ENCODE assay signal across 8 mouse cellular contexts in genomic region chr2:165692944-165693660, GRCm38 (mm10).
DNase-seq lines count a peak whose midpoint lies in the region; ATAC-seq and TF ChIP-seq lines count a peak whose summit lies in the region.

No protein-coding gene starts in this region.

- intact Hi-C loops in heart, postnatal 36 days (cut with DNase I) = no loop called here
- intact Hi-C loops in left cerebral cortex, adult 2 months (cut with DNase I) = no loop called here

- H3K27me3 ChIP-seq in intestine, embryonic 14.5 days (replicated peaks; ENCODE audit: control insufficient read depth, insufficient read depth, low read length) = no peaks in the 10 kb centered on the region
- H3K27me3 ChIP-seq in intestine, embryonic 16.5 days (replicated peaks; ENCODE audit: control insufficient read depth, insufficient read depth, low read length) = no peaks in the 10 kb centered on the region
- no peaks in the 10 kb centered on the region for H3K27me3 ChIP-seq in lung, embryonic 15.5 days

- H3K4me2 ChIP-seq in intestine, embryonic 14.5 days (ENCODE audit: low read length) = no peak overlapping the region
- no peak overlapping the region for H3K4me2 ChIP-seq in intestine, embryonic 16.5 days (ENCODE audit: low read depth, low read length)
- no peak overlapping the region for H3K4me2 ChIP-seq in lung, embryonic 15.5 days

- no peaks in the 10 kb centered on the region for H3K36me3 ChIP-seq in intestine, embryonic 14.5 days (ENCODE audit: control insufficient read depth, insufficient read depth, low read length)
- no peaks in the 10 kb centered on the region for H3K36me3 ChIP-seq in intestine, embryonic 16.5 days (ENCODE audit: control insufficient read depth, insufficient read depth, low read length)
- no peaks in the 10 kb centered on the region for H3K36me3 ChIP-seq in lung, embryonic 15.5 days

- no peaks in the 10 kb centered on the region for H3K4me1 ChIP-seq in intestine, embryonic 14.5 days (replicated peaks; ENCODE audit: control insufficient read depth, insufficient read depth, low read length)
- H3K4me1 ChIP-seq in intestine, embryonic 16.5 days (ENCODE audit: control insufficient read depth, insufficient read depth, low read length) = no peaks in the 10 kb centered on the region
- H3K4me1 ChIP-seq in lung, embryonic 15.5 days = no peaks in the 10 kb centered on the region

- no peak overlapping the region for H3K4me3 ChIP-seq in intestine, embryonic 14.5 days (ENCODE audit: low read depth, low read length)
- no peak overlapping the region for H3K4me3 ChIP-seq in intestine, embryonic 16.5 days (ENCODE audit: low read length)
- no peak overlapping the region for H3K4me3 ChIP-seq in lung, embryonic 15.5 days
- no peak overlapping the region for H3K4me3 ChIP-seq in left cerebral cortex, adult 2 months

- H3K9ac ChIP-seq in intestine, embryonic 14.5 days (ENCODE audit: low read length) = no peak overlapping the region
- no peak overlapping the region for H3K9ac ChIP-seq in intestine, embryonic 16.5 days (ENCODE audit: low read depth, low read length)
- no peak overlapping the region for H3K9ac ChIP-seq in lung, embryonic 15.5 days

- no peak; the same call in 1 of the 2 replicates for TF ChIP-seq CTCF in left cerebral cortex, adult 2 months (IDR thresholded peaks at IDR 0.05)

- no peak for DNase-seq in intestine, embryonic 14.5 days (ENCODE audit: low spot score)
- peak; percentile 58 for DNase-seq in cerebellum, adult 9-10 months
- peak; percentile 37 to 55 for DNase-seq in heart, postnatal 36 days
- peak; percentile 59 to 81 for DNase-seq in urinary bladder, postnatal 36 days (ENCODE audit: low spot score in 2 of 2)
- DNase-seq in thymus, postnatal 0 days (ENCODE audit: low spot score) = no peak
- DNase-seq in left cerebral cortex, adult 2 months (ENCODE audit: extremely low spot score in 1 of 2, low spot score in 2 of 2) = no peak

- H3K9me3 ChIP-seq in intestine, embryonic 14.5 days (ENCODE audit: control insufficient read depth, low read length) = no peaks in the 10 kb centered on the region
- H3K9me3 ChIP-seq in intestine, embryonic 16.5 days (ENCODE audit: control insufficient read depth, low read length) = no peaks in the 10 kb centered on the region
- H3K9me3 ChIP-seq in lung, embryonic 15.5 days = no peaks in the 10 kb centered on the region

- WGBS in intestine, embryonic 14.5 days = 58% methylated on average over 4 of the region's 4 CpGs
- 48% methylated on average over 4 of the region's 4 CpGs for WGBS in intestine, embryonic 16.5 days
- 45% methylated on average over 4 of the region's 4 CpGs for WGBS in lung, embryonic 15.5 days

- peak; percentile 79 for ATAC-seq in intestine, embryonic 14.5 days (replicated peaks; ENCODE audit: low FRiP score, low TSS enrichment, low read depth)
- ATAC-seq in intestine, embryonic 16.5 days = no peak
- peak; percentile 31 for ATAC-seq in lung, embryonic 15.5 days (ENCODE audit: borderline replicate concordance, extremely low read depth, low FRiP score, low TSS enrichment)

- no peak overlapping the region for H3K27ac ChIP-seq in intestine, embryonic 14.5 days (ENCODE audit: low read depth)
- no peak overlapping the region for H3K27ac ChIP-seq in intestine, embryonic 16.5 days (ENCODE audit: low read length)
- H3K27ac ChIP-seq in lung, embryonic 15.5 days = no peak overlapping the region
- no peak overlapping the region for H3K27ac ChIP-seq in left cerebral cortex, adult 2 months

Comparison
In these comparisons a context has a peak if more than half of its experiments do, and no peak if none do; other contexts are left out.
1. DNase-seq: peak in cerebellum, adult 9-10 months (single experiment), heart, postnatal 36 days (2 of 2) and urinary bladder, postnatal 36 days (2 of 2); none in intestine, embryonic 14.5 days (single experiment), thymus, postnatal 0 days (single experiment) and left cerebral cortex, adult 2 months (0 of 2).